Mouse (Mus musculus) olfactory bulb, adult 2 months (tissue): ENCODE measurements around the gene Ptger1.

Experiments
- CTCF ChIP-seq: fragments of 200-500 bp; IDR thresholded peaks from 2 replicates; pipeline ENCODE4 v1.5.1; 2012; ENCODE audit warnings: low read depth, mild to moderate bottlenecking, low read length, moderate library complexity; ENCODE audit not compliant: insufficient read depth
- POLR2A ChIP-seq: fragments of 200-500 bp; IDR thresholded peaks from 2 replicates; pipeline ENCODE4 v1.6.1; 2012; ENCODE audit warnings: mild to moderate bottlenecking, low read depth, low read length, moderate library complexity; ENCODE audit not compliant: insufficient read depth

- TF ChIP-seq CTCF = no peak
- no peak for TF ChIP-seq POLR2A
Observed at GRCm38 (mm10) chr8:83707554-83707953, 41.1 kb downstream of the Ptger1 start.
